Mouse (Mus musculus): ENCODE data around the gene Pln. TPM values are rescaled to one million over a fixed set of nuclear protein-coding genes. Genes with fewer than 3 reads are reported as not detected.
A peak's percentile ranks its signal among the peaks of the same experiment; 100 is the strongest.

The Pln gene
- total RNA-seq, 2 experiments from 2014 or later = 1.4 to 2.1 TPM

DNA sequence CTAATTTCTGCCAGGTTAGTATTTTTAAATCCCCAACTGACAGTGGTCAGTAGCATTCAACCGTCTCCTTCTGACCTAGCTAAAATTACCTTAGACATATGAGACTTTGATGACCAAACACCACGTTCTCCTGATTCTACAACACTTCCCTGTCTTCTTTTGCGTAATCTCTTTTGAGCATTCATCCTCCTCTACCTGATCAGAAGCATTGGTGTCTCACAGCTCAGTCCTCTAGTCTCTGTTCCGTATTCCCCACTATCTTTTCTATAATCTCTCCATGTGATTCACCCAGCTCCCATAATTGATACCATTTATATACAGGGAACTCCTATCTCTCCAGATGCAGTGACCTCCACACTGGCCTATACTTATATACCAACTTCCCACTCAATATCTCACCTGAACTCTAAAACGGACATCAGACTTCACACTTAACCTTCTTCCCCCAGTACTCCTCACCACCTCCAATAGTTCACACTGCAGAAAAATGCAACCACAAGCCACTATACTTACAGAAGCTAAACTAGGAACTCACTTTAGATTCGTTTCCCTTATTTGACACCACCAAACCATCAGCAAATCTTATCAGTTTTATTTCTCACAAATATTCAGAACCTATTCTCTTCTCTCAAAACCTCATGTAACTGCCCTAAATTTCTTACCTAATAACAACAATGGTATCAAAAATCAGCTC lies 36.6 kb downstream of the Pln start:
- TF ChIP-seq CTCF (IDR thresholded peaks at IDR 0.05) = no peak
- no peak overlapping the region for H3K27ac ChIP-seq
- intact Hi-C loops (cut with DNase I) = no loop called here
- H3K4me3 ChIP-seq = no peak overlapping the region
- DNase-seq (ENCODE audit: extremely low spot score in 1 of 2, low spot score in 2 of 2) = no peak

DNA sequence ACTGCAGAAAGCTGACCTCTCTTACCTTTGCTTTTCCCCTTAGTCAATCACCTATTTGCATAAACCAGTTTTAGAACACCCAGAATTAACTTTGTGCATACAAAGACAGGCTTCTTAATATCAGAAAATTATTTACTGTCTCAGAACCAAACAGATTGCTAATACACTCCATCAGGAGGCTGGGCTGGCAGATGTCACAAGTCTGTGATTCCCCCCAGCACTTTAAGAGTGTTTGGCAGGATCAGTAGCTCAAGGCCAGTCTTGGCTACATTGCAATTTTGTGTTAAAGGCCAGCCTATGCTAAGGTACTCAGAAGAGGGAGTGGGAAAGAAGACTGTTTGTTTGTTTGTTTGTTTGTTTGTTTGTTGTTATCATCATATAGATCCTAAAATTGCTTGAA lies 39.6 kb downstream of the Pln start:
- intact Hi-C loops (cut with DNase I) = no loop called here
- Histone ChIP-seq H3K27ac (no peak overlapping the region), H3K4me3 (peak overlapping the region; percentile 90; the same call in 1 of the 2 replicates)

DNA sequence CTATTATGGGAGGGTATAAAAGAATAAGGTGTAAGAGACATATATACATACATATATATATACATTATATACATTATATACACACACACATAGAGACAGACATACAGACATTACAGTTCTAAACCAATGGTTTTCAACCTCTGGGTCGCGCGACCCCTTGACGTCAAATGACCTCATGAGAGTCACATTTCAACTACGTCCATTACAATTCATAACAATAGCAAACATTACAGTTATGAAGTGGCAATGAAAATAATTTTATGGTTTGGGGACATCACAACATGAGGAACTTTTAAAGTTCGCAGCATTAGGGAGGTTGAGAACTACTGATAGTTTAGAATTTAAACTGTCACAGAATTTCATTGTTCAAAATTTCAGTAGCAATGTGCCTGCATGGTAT lies 40.8 kb downstream of the Pln start:
- intact Hi-C loops (cut with DNase I) = loop anchor here (2.0 kb wide), 2 partner anchors 29 to 37 kb away; no protein-coding TSS in a partner anchor
- no peak for DNase-seq (ENCODE audit: extremely low spot score in 1 of 2, low spot score in 2 of 2)
- Histone ChIP-seq H3K4me3 (peak overlapping the region; percentile 90), H3K27ac (peak overlapping the region; percentile 98)
- TF ChIP-seq CTCF (IDR thresholded peaks at IDR 0.05) = no peak

More for the DNA sequence above, 39.6 kb downstream of the Pln start:
- no peak for TF ChIP-seq CTCF (IDR thresholded peaks at IDR 0.05)
- no peak for DNase-seq (ENCODE audit: extremely low spot score in 1 of 2, low spot score in 2 of 2)

DNA sequence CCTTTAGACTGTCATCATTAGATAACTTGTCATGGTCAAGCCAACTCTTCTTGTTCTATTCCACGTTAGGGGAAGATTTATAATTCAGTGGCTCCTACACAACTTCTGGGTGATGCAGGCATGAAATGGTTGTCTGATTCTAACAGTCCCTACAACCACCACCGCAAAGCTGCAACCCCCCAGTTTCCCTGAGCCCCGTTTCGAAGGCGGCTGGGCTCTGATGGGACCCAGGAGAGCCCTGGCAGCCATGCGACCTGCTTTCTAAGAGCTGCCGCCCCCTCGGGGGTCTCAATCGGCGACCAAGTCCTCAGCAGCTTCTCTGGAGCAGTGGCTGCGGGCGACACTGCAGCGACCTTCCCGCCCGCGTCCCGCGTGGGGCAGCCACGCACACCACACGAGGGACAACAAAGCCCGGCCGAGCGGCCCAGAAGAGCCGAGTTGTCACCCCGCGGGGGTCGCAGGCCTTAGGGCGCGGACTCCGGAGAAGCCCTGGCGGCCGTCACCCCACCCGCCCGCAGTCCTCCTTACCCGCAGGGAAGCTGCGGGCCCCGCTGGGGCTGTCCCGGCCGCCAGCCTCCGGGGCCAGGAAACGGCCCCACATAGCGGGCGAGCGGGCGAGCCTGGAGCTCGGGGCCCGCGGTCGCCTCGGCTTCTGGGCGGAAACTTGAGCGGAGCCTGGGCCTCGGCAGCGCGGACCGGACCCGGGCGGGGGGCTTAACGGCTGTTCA lies 41.7 kb downstream of the Pln start:
- intact Hi-C loops (cut with DNase I) = loop anchor here (2.0 kb wide), 2 partner anchors 30 to 36 kb away; no protein-coding TSS in a partner anchor

DNA sequence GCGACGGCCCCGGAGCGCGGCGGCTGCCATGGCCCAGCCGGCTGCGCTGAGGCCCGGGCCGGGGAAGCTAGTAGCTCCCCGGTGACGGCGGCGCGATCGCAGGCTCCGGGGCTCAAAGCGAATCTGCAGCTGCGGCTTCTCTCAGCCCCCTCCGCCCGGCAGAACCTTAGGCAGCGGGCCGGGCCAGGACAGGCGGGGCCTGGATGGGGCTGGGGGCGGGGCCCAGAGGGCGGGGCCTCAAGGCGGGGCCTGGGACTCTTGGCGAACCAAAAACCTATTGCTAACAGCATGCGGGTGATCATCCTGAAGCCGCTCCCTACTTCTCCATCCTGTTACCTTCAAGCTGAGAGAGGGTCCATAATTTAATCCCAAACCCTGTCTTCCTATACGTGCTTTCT lies 42.2 kb downstream of the Pln start, which contains the start of gene Cep85l:
Cep85l (minus strand) TSS at position 239 of the 398 bp plus-strand sequence.
- H3K4me3 ChIP-seq = peak within 1 kb of the TSS; percentile 90
- H3K27ac ChIP-seq = peak within 1 kb of the TSS; percentile 98
- no peak for TF ChIP-seq CTCF (IDR thresholded peaks at IDR 0.05)
- intact Hi-C loops (cut with DNase I) = loop anchor here (2.0 kb wide), 2 partner anchors 31 to 35 kb away; no protein-coding TSS in a partner anchor
- peak; percentile 87 to 89 for DNase-seq (ENCODE audit: extremely low spot score in 1 of 2, low spot score in 2 of 2)

More for the DNA sequence above, 41.7 kb downstream of the Pln start:
- DNase-seq (ENCODE audit: extremely low spot score in 1 of 2, low spot score in 2 of 2) = peak; percentile 49
- peak overlapping the region; percentile 98 for H3K27ac ChIP-seq
- H3K4me3 ChIP-seq = peak overlapping the region; percentile 90
- no peak; the same call in 1 of the 2 replicates for TF ChIP-seq CTCF (IDR thresholded peaks at IDR 0.05)

DNA sequence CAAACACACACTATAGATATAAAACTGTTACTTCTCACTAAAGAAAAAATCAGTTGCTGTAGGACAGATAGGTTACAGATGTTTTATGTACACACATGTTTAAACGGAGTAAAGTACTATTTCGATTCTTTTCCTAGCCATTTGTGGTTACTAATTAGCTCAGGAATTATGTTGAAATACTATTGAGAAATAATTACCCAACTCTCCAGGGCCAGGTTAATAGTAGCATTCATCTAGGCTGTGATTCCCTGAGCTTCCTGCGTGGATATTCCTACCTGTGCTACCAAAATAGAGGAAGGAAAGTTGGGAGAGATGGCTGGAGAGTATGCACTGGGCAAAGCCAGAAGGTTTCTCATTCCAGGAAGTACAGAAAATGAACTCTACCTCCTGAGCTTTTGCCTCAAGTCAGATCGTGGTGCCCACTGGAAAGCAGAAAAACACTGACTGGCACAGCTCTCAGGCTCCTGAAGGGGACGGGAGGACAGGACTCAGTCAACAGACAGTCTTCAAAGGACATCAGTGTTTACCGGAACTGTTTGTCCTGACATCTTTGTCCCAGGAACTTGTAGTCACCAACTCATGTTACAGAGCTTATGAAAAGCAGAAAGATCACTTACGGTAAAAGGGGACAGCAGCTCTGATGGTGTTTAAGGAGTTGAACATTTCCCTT lies 45.4 kb downstream of the Pln start:
- intact Hi-C loops (cut with DNase I) = no loop called here
- Histone ChIP-seq H3K27ac (no peak overlapping the region), H3K4me3 (no peak overlapping the region)
- no peak for TF ChIP-seq CTCF (IDR thresholded peaks at IDR 0.05)
- no peak for DNase-seq (ENCODE audit: extremely low spot score in 1 of 2, low spot score in 2 of 2)

DNA sequence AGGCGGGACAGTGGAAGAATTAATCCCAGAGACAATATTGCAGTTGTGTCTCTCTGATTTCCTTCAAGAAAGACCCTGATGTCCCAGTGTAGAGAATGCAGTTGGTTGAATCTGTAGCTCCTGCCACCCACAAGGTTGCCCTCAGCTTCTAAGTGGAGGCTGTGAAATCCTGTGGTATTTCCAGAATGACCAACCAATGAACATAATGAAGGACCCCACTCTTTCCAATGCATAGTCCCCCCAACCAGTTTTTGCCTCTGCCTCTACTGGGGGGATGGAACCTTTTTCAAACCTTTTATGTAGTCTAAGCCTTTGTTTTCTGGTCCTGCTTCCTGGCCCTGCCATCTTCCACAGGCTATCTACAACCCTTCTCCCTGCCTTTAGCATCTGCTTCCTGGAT lies 47.4 kb downstream of the Pln start:
- no peak for DNase-seq (ENCODE audit: extremely low spot score in 1 of 2, low spot score in 2 of 2)
- TF ChIP-seq CTCF (IDR thresholded peaks at IDR 0.05) = no peak
- Histone ChIP-seq H3K4me3 (no peak overlapping the region), H3K27ac (no peak overlapping the region)
- intact Hi-C loops (cut with DNase I) = no loop called here

DNA sequence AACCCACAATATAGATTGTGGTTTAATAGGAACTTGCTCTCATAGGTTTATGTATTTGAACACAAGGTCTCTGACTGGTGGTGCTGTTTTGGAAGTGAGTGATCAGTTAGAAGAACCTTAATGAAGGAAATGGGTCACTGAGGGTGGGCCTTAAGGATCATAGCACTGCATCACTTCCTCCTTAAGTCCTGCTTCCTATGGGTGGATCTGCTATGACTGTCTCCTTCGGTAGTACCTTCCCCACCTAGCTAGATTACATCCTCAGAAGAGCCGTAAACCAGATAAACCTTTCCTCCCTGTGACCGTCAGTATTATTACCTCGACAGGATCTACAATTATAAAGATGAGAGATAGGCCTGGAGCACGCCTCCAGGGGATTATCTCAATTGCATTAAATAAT lies 48.0 kb downstream of the Pln start:
- no peak for DNase-seq (ENCODE audit: extremely low spot score in 1 of 2, low spot score in 2 of 2)
- intact Hi-C loops (cut with DNase I) = no loop called here
- no peak overlapping the region for H3K4me3 ChIP-seq
- TF ChIP-seq CTCF (IDR thresholded peaks at IDR 0.05) = no peak
- H3K27ac ChIP-seq = no peak overlapping the region

DNA sequence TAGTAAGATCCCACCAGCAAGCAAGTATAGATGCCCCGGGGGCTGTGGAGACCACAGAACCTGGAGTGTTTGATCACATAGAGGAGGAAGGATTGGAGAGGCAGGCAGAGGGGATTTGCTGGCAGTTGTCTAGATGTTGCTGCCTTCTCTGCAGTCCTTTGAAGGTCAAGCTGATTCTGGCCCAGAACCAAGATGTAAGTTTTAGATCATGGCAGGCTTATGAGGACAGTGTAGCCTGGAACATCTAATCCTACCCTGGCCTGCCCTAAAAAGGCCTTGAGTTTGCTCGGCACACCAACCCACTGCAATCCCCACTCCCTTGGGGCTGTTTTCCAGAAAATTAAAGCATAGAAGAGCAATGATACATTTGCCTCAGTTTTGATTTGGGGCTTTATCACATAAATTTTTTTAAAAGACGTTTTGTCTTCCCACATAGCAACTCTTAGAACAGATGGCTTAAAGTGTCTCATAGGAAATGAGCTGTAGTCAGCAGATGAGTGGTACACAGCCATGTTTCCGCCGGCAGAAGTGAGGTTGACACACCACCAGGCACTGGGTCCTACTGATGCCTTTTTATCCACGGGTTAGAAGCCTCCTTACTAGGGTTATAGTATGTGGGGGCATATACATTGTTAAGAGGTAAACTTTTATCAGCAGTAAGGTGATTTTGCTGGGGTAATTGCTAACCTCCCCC lies 50.9 kb downstream of the Pln start:
- no peak for DNase-seq (ENCODE audit: extremely low spot score in 1 of 2, low spot score in 2 of 2)
- TF ChIP-seq CTCF (IDR thresholded peaks at IDR 0.05) = no peak
- Histone ChIP-seq H3K4me3 (no peak overlapping the region), H3K27ac (0 out of 2 replicates have a peak overlapping the region, but pooled peaks have one; percentile 24)
- intact Hi-C loops (cut with DNase I) = no loop called here

DNA sequence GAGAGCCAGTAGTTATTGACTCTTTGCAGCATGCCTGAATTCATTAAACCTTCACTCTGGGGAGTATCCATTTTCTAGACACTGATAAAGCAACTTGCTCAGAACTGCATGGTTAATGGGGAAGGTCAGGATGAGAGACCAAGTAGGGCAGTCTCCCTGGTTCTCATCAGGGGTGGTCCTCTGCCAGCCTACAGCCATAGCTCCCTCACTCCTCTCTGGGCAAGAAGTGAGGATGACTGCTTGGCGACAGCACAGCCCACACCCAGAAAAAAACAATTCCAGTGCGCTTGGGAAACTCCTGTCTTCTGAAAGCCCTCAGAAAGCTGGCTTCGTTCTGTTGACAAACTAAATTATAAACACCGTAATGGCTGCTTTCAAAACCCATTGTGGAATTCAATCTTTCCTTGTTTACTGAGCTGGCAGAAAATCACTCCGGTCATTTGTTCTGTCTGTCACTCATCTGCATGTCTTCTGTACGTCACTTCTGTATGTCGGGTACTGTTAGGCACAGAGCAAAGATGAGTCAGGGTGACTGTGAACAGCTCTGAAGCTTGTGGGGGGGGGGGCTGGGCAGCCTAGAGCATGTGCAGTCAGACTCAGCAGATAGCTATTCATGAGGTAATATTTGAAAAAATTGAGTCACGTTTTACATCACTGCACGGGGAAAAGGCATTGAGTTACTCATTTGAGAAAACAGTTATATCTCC lies 57.6 kb downstream of the Pln start:
- no peak for DNase-seq (ENCODE audit: extremely low spot score in 1 of 2, low spot score in 2 of 2)
- H3K4me3 ChIP-seq = no peak overlapping the region
- intact Hi-C loops (cut with DNase I) = no loop called here
- TF ChIP-seq CTCF (IDR thresholded peaks at IDR 0.05) = no peak
- no peak overlapping the region for H3K27ac ChIP-seq

Other genes with a start within 250 kb of the Pln start
- gene Cep85l, start 42.3 kb downstream of the Pln start, total RNA-seq (2021) = 10 to 100 TPM; 21.7 to 24.5 TPM

All from left cerebral cortex, adult 2 months (tissue).